Mouse (Mus musculus) hindbrain, embryonic 14.5 days (tissue): Measurements from ENCODE around the gene Metrn. TPM values are rescaled to one million over a fixed set of nuclear protein-coding genes. Genes with fewer than 3 reads are reported as not detected.

Experiments
- ATAC-seq: fragments of 200-750 bp; cut with Nextera tagmentation; 2 replicates; pipeline ENCODE4 v1.8.0; 2017; ENCODE audit warnings: moderate number of reproducible peaks, mild to moderate bottlenecking, moderate TSS enrichment, moderate library complexity; ENCODE audit not compliant: low FRiP score
- DNase-seq: peaks from one replicate; pipeline ENCODE4 v3.0.0-alpha.2; 2015; ENCODE audit warnings: low spot score
- H3K27ac ChIP-seq: fragments of 300-500 bp; sonication (generic); 2 replicates; pipeline ENCODE4 v1.5.1; 2014; ENCODE audit warnings: mild to moderate bottlenecking, moderate library complexity
- H3K27me3 ChIP-seq: fragments of 300-500 bp; sonication (generic); 2 replicates; pipeline ENCODE4 v1.6.1; 2014; ENCODE audit warnings: mild to moderate bottlenecking, low read length, mixed read lengths; ENCODE audit not compliant: control insufficient read depth, insufficient read depth
- H3K36me3 ChIP-seq: fragments of 300-500 bp; sonication (generic); replicated peaks from 2 replicates; pipeline ENCODE4 v1.6.1; 2014; ENCODE audit not compliant: control insufficient read depth, insufficient read depth
- H3K4me1 ChIP-seq: fragments of 300-500 bp; sonication (generic); replicated peaks from 2 replicates; pipeline ENCODE4 v1.6.1; 2014; ENCODE audit warnings: antibody characterized with exemption, low read length, mixed read lengths; ENCODE audit not compliant: control insufficient read depth, insufficient read depth
- H3K4me2 ChIP-seq: fragments of 300-500 bp; sonication (generic); replicated peaks from 2 replicates; pipeline ENCODE4 v1.6.1; 2014; ENCODE audit warnings: mild to moderate bottlenecking, moderate library complexity
- H3K4me3 ChIP-seq: fragments of 300-500 bp; sonication (generic); replicated peaks from 2 replicates; pipeline ENCODE4 v1.5.1; 2014; ENCODE audit warnings: mild to moderate bottlenecking, low read length
- H3K9ac ChIP-seq: fragments of 300-500 bp; sonication (generic); 2 replicates; pipeline ENCODE4 v1.6.1; 2014
- H3K9me3 ChIP-seq: fragments of 300-500 bp; sonication (generic); 2 replicates; pipeline ENCODE4 v1.6.1; 2016; ENCODE audit warnings: low read length; ENCODE audit not compliant: control insufficient read depth
- WGBS: fragments of 180-500 bp; shearing (Covaris S2); extraction: QIAGEN DNeasy Blood & Tissue Kit; methylation state at CpG from one replicate; pipeline ENCODE4 v1.1.7; 2014; 5-methylcytosine and 5-hydroxymethylcytosine counted together
- polyA plus RNA-seq: library from polyadenylated mRNA; unstranded; fragments of >200 nt; fragmentation: Nextera tagmentation; extraction: Ambion mirVana; gene quantifications from 2 replicates; pipeline ENCODE4 v1.2.1, GENCODE M21; 2014

Metrn gene
- polyA plus RNA-seq, 1 experiment from 2014 or later: 11.8 TPM

GRCm38 (mm10) chr17:25832436-25833290, 35.7 kb upstream of the Metrn start:
- under 1% methylated on average over 74 of the region's 77 CpGs for WGBS
- peak; percentile 91 for ATAC-seq
- DNase-seq: peak; percentile 97
- peak overlapping the region; percentile 86 for H3K9ac ChIP-seq
- peak overlapping the region; percentile 98 for H3K27ac ChIP-seq
- peak overlapping the region; percentile 89 for H3K4me3 ChIP-seq
- H3K9me3 ChIP-seq: no peaks in the 10 kb centered on the region
- H3K27me3 ChIP-seq: no peaks in the 10 kb centered on the region
- peaks cover 29% of the 10 kb centered on the region for H3K36me3 ChIP-seq
- H3K4me1 ChIP-seq: peaks cover 79% of the 10 kb centered on the region
- peak overlapping the region; percentile 96 for H3K4me2 ChIP-seq

- H3K4me1 ChIP-seq: peaks cover 74% of the 10 kb centered on the region
- H3K9me3 ChIP-seq: no peaks in the 10 kb centered on the region
- WGBS: 63% methylated on average over 21 of the region's 21 CpGs
- H3K27me3 ChIP-seq: no peaks in the 10 kb centered on the region
- peak overlapping the region; percentile 86 for H3K9ac ChIP-seq
- peak overlapping the region; percentile 89 for H3K4me3 ChIP-seq
- H3K36me3 ChIP-seq: peaks cover 36% of the 10 kb centered on the region
- H3K27ac ChIP-seq: peak overlapping the region; percentile 98
- DNase-seq (no peak), ATAC-seq (no peak)
- peak overlapping the region; percentile 96 for H3K4me2 ChIP-seq
Measured at GRCm38 (mm10) chr17:25831451-25832281, 34.7 kb upstream of the Metrn start.

GRCm38 (mm10) chr17:25830806-25831431, 34.0 kb upstream of the Metrn start:
- Histone ChIP-seq H3K4me1 (peaks cover 67% of the 10 kb centered on the region), H3K27me3 (no peaks in the 10 kb centered on the region), H3K4me2 (peak overlapping the region; percentile 96), H3K27ac (no peak overlapping the region), H3K36me3 (peaks cover 43% of the 10 kb centered on the region), H3K9ac (0 out of 2 replicates have a peak overlapping the region, but pooled peaks have one; percentile 86), H3K9me3 (no peaks in the 10 kb centered on the region), H3K4me3 (peak overlapping the region; percentile 89)
- no peak for DNase-seq
- 88% methylated on average over 14 of the region's 14 CpGs for WGBS
- ATAC-seq: no peak

- Histone ChIP-seq H3K9ac (no peak overlapping the region), H3K27me3 (no peaks in the 10 kb centered on the region), H3K4me1 (peaks cover 65% of the 10 kb centered on the region), H3K36me3 (peaks cover 45% of the 10 kb centered on the region), H3K4me3 (peak overlapping the region; percentile 62; the same call in 1 of the 2 replicates), H3K27ac (no peak overlapping the region), H3K4me2 (peak overlapping the region; percentile 95), H3K9me3 (no peaks in the 10 kb centered on the region)
- 81% methylated on average over 4 of the region's 4 CpGs for WGBS
- ATAC-seq (no peak), DNase-seq (no peak)
Measured at GRCm38 (mm10) chr17:25830200-25830753, 33.3 kb upstream of the Metrn start.

GRCm38 (mm10) chr17:25829558-25830017, 32.7 kb upstream of the Metrn start:
- Histone ChIP-seq H3K9ac (peak overlapping the region; percentile 90), H3K27ac (peak overlapping the region; percentile 92), H3K4me1 (peaks cover 65% of the 10 kb centered on the region), H3K9me3 (no peaks in the 10 kb centered on the region), H3K4me3 (peak overlapping the region; percentile 62), H3K36me3 (peaks cover 45% of the 10 kb centered on the region), H3K4me2 (peak overlapping the region; percentile 95), H3K27me3 (no peaks in the 10 kb centered on the region)
- DNase-seq (no peak), ATAC-seq (no peak)
- WGBS: 44% methylated on average over 8 of the region's 8 CpGs

GRCm38 (mm10) chr17:25828712-25829557, 32.0 kb upstream of the Metrn start, which contains the start of gene Jmjd8:
Gene Jmjd8, plus strand, starts transcription at chr17:25828867.
- Histone ChIP-seq H3K4me3 (peak within 1 kb of the TSS; percentile 62), H3K9ac (peak within 1 kb of the TSS; percentile 90), H3K4me1 (peaks cover 65% of the 10 kb centered on the region), H3K27me3 (no peaks in the 10 kb centered on the region), H3K27ac (peak within 1 kb of the TSS; percentile 92), H3K9me3 (no peaks in the 10 kb centered on the region), H3K36me3 (peaks cover 45% of the 10 kb centered on the region), H3K4me2 (peak within 1 kb of the TSS; percentile 95)
- WGBS: under 1% methylated on average over 32 of the region's 32 CpGs
- DNase-seq (peak; percentile 84), ATAC-seq (peak; percentile 58)

GRCm38 (mm10) chr17:25828223-25828594, 31.3 kb upstream of the Metrn start:
- Histone ChIP-seq H3K27ac (peak overlapping the region; percentile 92; the same call in 1 of the 2 replicates), H3K9ac (peak overlapping the region; percentile 90), H3K9me3 (no peaks in the 10 kb centered on the region), H3K4me2 (peak overlapping the region; percentile 95), H3K4me3 (peak overlapping the region; percentile 62), H3K4me1 (peaks cover 61% of the 10 kb centered on the region), H3K36me3 (peaks cover 45% of the 10 kb centered on the region), H3K27me3 (no peaks in the 10 kb centered on the region)
- ATAC-seq: no peak
- 84% methylated on average over 8 of the region's 8 CpGs for WGBS
- no peak for DNase-seq

- Histone ChIP-seq H3K4me3 (no peak overlapping the region), H3K4me1 (peaks cover 61% of the 10 kb centered on the region), H3K9me3 (no peaks in the 10 kb centered on the region), H3K4me2 (no peak overlapping the region), H3K36me3 (peaks cover 45% of the 10 kb centered on the region), H3K9ac (0 out of 2 replicates have a peak overlapping the region, but pooled peaks have one; percentile 90), H3K27ac (no peak overlapping the region), H3K27me3 (no peaks in the 10 kb centered on the region)
- WGBS: 91% methylated on average over 22 of the region's 22 CpGs
- no peak for ATAC-seq
- DNase-seq: no peak
Measured at GRCm38 (mm10) chr17:25827546-25828222, 30.7 kb upstream of the Metrn start.
